Mouse (Mus musculus): Measurements from ENCODE around the gene Prkg2.

DNA sequence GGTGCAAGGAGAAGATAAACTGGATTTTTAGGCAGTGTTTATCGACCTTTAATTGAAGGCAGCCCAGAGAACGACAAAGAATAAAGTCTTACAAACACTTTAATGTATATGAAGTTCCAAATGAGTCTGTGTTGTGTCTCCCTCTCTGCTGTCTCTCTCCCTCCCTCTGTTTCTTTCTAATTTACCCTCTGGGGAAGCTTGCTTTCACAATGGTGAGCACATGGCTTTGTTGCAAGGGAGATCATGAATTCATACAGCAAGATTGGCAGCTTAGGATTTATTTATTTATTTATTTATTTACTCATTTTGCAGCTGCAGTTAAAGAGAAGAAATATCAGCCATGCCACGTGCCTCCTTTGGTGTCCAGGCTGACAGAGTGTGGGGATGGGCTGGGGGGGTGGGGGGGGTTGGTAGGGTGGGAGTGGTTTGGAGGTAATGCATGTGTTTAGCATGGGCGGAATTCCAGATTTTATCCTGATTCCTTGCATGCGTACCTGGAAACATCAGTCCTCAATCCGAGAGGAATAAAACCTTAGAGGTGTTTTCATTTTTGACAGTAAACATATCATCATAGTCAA, 97.4 kb downstream of the Prkg2 start:
- TF ChIP-seq CTCF (IDR thresholded peaks at IDR 0.05; ENCODE audit: borderline replicate concordance, insufficient read depth, low read length) (no peak), POLR2A (IDR thresholded peaks at IDR 0.05; ENCODE audit: low read depth, low read length) (no peak)

Data from embryonic fibroblast, embryonic 13.5 days (primary cell).